Mouse (Mus musculus): Measurements from ENCODE around the gene Tnnt3.

DNA sequence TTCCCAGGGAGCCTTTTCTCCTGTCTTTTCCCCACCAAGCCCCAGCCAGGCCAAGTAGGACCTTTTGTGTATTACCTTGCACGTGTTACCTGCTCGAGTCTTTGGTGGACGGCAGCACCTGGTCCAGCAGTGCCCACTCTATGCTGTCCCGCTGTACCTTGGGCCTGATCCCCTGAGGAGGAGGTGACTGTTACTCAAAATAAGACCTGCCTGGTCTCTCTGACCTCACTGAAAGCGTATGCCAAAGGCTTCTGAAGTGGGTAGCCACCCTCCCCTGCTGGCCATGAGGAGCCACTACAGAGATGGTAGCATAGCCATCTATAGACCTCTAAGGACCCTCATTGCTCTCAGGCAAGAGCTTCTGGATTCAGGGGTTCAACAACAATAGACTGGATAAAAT lies 1.8 kb upstream of the Tnnt3 start:
- TF ChIP-seq CTCF (conservative IDR thresholded peaks at IDR 0.05; ENCODE audit: low read length) (no peak; the same call in 1 of the 2 replicates), POU5F1 (IDR thresholded peaks at IDR 0.05; ENCODE audit: borderline replicate concordance, low read length) (no peak), NANOG (IDR thresholded peaks at IDR 0.05; ENCODE audit: borderline replicate concordance, low read length) (no peak)
